Mouse (Mus musculus): ENCODE data around the gene Hint1. TPM values are rescaled to one million over a fixed set of nuclear protein-coding genes. Genes with fewer than 3 reads are reported as not detected.
A peak's percentile ranks its signal among the peaks of the same experiment; 100 is the strongest.

Gene Hint1
- polyA plus RNA-seq, 1 experiment from 2014 or later = 690 TPM

GRCm38 (mm10) chr11:54897470-54897869 lies 31.3 kb downstream of the Hint1 start:
- no peak for TF ChIP-seq CTCF (IDR thresholded peaks at IDR 0.05; ENCODE audit: low read depth)
- Histone ChIP-seq H3K27ac (ENCODE audit: low read depth) (no peak overlapping the region), H3K4me1 (ENCODE audit: insufficient read depth) (no peaks in the 10 kb centered on the region), H3K9ac (no peak overlapping the region), H3K27me3 (ENCODE audit: insufficient read depth, low read length) (no peaks in the 10 kb centered on the region), H3K4me3 (ENCODE audit: low read depth, low read length) (no peak overlapping the region), H3K36me3 (ENCODE audit: insufficient read depth) (no peaks in the 10 kb centered on the region), H3K9me3 (ENCODE audit: low read depth, low read length) (no peaks in the 10 kb centered on the region), H3K4me2 (no peak overlapping the region)
- WGBS = 59% methylated on average over 5 of the region's 5 CpGs
- DNase-seq (no peak), ATAC-seq (ENCODE audit: insufficient read depth) (no peak)

- 61% methylated on average over 4 of the region's 4 CpGs for WGBS
- TF ChIP-seq CTCF (IDR thresholded peaks at IDR 0.05; ENCODE audit: low read depth) = no peak
These were observed 33.5 kb downstream of the Hint1 start for GRCm38 (mm10) chr11:54899657-54900056.

GRCm38 (mm10) chr11:54902333-54903323 lies 36.4 kb downstream of the Hint1 start, which contains the start of gene Gpx3:
TSS of gene Gpx3 (plus strand) at chr11:54902453.
- peak; percentile 91 for ATAC-seq (ENCODE audit: insufficient read depth)
- Histone ChIP-seq H3K27me3 (ENCODE audit: insufficient read depth, low read length) (no peaks in the 10 kb centered on the region), H3K4me1 (ENCODE audit: insufficient read depth) (peaks cover 6% of the 10 kb centered on the region; the same call in 1 of the 2 replicates), H3K9me3 (ENCODE audit: low read depth, low read length) (no peaks in the 10 kb centered on the region), H3K4me3 (ENCODE audit: low read depth, low read length) (peak within 1 kb of the TSS; percentile 49), H3K9ac (peak within 1 kb of the TSS; percentile 51), H3K4me2 (peak within 1 kb of the TSS; percentile 78), H3K27ac (ENCODE audit: low read depth) (peak within 1 kb of the TSS; percentile 34; the same call in 1 of the 2 replicates), H3K36me3 (ENCODE audit: insufficient read depth) (0 out of 2 replicates have a peak, but pooled peaks cover 3% of the 10 kb centered on the region)
- 11% methylated on average over 45 of the region's 45 CpGs for WGBS
- peak; percentile 89 for DNase-seq
- TF ChIP-seq CTCF (IDR thresholded peaks at IDR 0.05; ENCODE audit: low read depth) = no peak

More at GRCm38 (mm10) chr11:54899657-54900056, 33.5 kb downstream of the Hint1 start:
- ATAC-seq (ENCODE audit: insufficient read depth) (no peak), DNase-seq (no peak)
- Histone ChIP-seq H3K27me3 (ENCODE audit: insufficient read depth, low read length) (no peaks in the 10 kb centered on the region), H3K4me3 (ENCODE audit: low read depth, low read length) (no peak overlapping the region), H3K4me1 (ENCODE audit: insufficient read depth) (peaks cover 6% of the 10 kb centered on the region; the same call in 1 of the 2 replicates), H3K36me3 (ENCODE audit: insufficient read depth) (no peaks in the 10 kb centered on the region), H3K4me2 (no peak overlapping the region), H3K9me3 (ENCODE audit: low read depth, low read length) (no peaks in the 10 kb centered on the region), H3K9ac (no peak overlapping the region), H3K27ac (ENCODE audit: low read depth) (no peak overlapping the region)

- H3K4me2 ChIP-seq = peak overlapping the region; percentile 78
- ATAC-seq (ENCODE audit: insufficient read depth) = no peak
- H3K9ac ChIP-seq = peak overlapping the region; percentile 51
- WGBS = 62% methylated on average over 5 of the region's 5 CpGs
- peaks cover 6% of the 10 kb centered on the region; the same call in 1 of the 2 replicates for H3K4me1 ChIP-seq (ENCODE audit: insufficient read depth)
- H3K4me3 ChIP-seq (ENCODE audit: low read depth, low read length) = peak overlapping the region; percentile 49
- no peak for DNase-seq
- no peaks in the 10 kb centered on the region for H3K27me3 ChIP-seq (ENCODE audit: insufficient read depth, low read length)
- no peaks in the 10 kb centered on the region for H3K9me3 ChIP-seq (ENCODE audit: low read depth, low read length)
- TF ChIP-seq CTCF (IDR thresholded peaks at IDR 0.05; ENCODE audit: low read depth) = no peak
- 0 out of 2 replicates have a peak, but pooled peaks cover 10% of the 10 kb centered on the region for H3K36me3 ChIP-seq (ENCODE audit: insufficient read depth)
- H3K27ac ChIP-seq (ENCODE audit: low read depth) = peak overlapping the region; percentile 34; the same call in 1 of the 2 replicates
These were observed 37.2 kb downstream of the Hint1 start for GRCm38 (mm10) chr11:54903339-54903738.

GRCm38 (mm10) chr11:54903940-54904706 lies 37.9 kb downstream of the Hint1 start:
- WGBS = 18% methylated on average over 4 of the region's 4 CpGs
- Histone ChIP-seq H3K9me3 (ENCODE audit: low read depth, low read length) (no peaks in the 10 kb centered on the region), H3K4me1 (ENCODE audit: insufficient read depth) (peaks cover 6% of the 10 kb centered on the region; the same call in 1 of the 2 replicates), H3K4me2 (peak overlapping the region; percentile 78), H3K9ac (no peak overlapping the region), H3K4me3 (ENCODE audit: low read depth, low read length) (peak overlapping the region; percentile 49; the same call in 1 of the 2 replicates), H3K27me3 (ENCODE audit: insufficient read depth, low read length) (no peaks in the 10 kb centered on the region), H3K36me3 (ENCODE audit: insufficient read depth) (peaks cover 15% of the 10 kb centered on the region; the same call in 1 of the 2 replicates), H3K27ac (ENCODE audit: low read depth) (peak overlapping the region; percentile 63)
- no peak for TF ChIP-seq CTCF (IDR thresholded peaks at IDR 0.05; ENCODE audit: low read depth)
- ATAC-seq (ENCODE audit: insufficient read depth) (peak; percentile 75), DNase-seq (peak; percentile 82)

- TF ChIP-seq CTCF (IDR thresholded peaks at IDR 0.05; ENCODE audit: low read depth) = no peak
- Histone ChIP-seq H3K27ac (ENCODE audit: low read depth) (no peak overlapping the region), H3K4me2 (no peak overlapping the region), H3K4me1 (ENCODE audit: insufficient read depth) (peaks cover 6% of the 10 kb centered on the region; the same call in 1 of the 2 replicates), H3K27me3 (ENCODE audit: insufficient read depth, low read length) (no peaks in the 10 kb centered on the region), H3K9ac (no peak overlapping the region), H3K36me3 (ENCODE audit: insufficient read depth) (peaks cover 24% of the 10 kb centered on the region), H3K4me3 (ENCODE audit: low read depth, low read length) (no peak overlapping the region), H3K9me3 (ENCODE audit: low read depth, low read length) (no peaks in the 10 kb centered on the region)
- no peak for ATAC-seq (ENCODE audit: insufficient read depth)
- DNase-seq = no peak
- WGBS = 84% methylated on average over 3 of the region's 3 CpGs
These were observed 38.9 kb downstream of the Hint1 start for GRCm38 (mm10) chr11:54905086-54905485.

All from lung, embryonic 14.5 days (tissue).